Mouse (Mus musculus): ENCODE measurements around the gene Vps13d.

Vps13d gene

GRCm38 (mm10) chr4:145079324-145079723 lies 115.5 kb downstream of the Vps13d start:
- DNase-seq (ENCODE audit: low spot score in 2 of 2) = no peak

GRCm38 (mm10) chr4:145074276-145074675 lies 120.5 kb downstream of the Vps13d start:
- DNase-seq (ENCODE audit: low spot score in 2 of 2) = peak in 1 of 2 experiments; percentile 22

- no peak for DNase-seq (ENCODE audit: low spot score in 2 of 2)
Observed at GRCm38 (mm10) chr4:145073728-145074127, 121.1 kb downstream of the Vps13d start.

- DNase-seq (ENCODE audit: low spot score in 2 of 2) = no peak
Observed at GRCm38 (mm10) chr4:145071942-145072341, 122.9 kb downstream of the Vps13d start.

- no peak for DNase-seq (ENCODE audit: low spot score in 2 of 2)
Observed at GRCm38 (mm10) chr4:145067019-145067680, 127.7 kb downstream of the Vps13d start.

- DNase-seq (ENCODE audit: low spot score in 2 of 2) = no peak
Observed at GRCm38 (mm10) chr4:145066336-145067018, 128.3 kb downstream of the Vps13d start.

GRCm38 (mm10) chr4:145058749-145059442 lies 135.9 kb downstream of the Vps13d start:
- DNase-seq (ENCODE audit: low spot score in 2 of 2) = no peak

GRCm38 (mm10) chr4:145056346-145056745 lies 138.5 kb downstream of the Vps13d start:
- no peak for DNase-seq (ENCODE audit: low spot score in 2 of 2)

GRCm38 (mm10) chr4:145055792-145056191 lies 139.0 kb downstream of the Vps13d start:
- no peak for DNase-seq (ENCODE audit: low spot score in 2 of 2)

GRCm38 (mm10) chr4:145054369-145054768 lies 140.4 kb downstream of the Vps13d start:
- no peak for DNase-seq (ENCODE audit: low spot score in 2 of 2)

GRCm38 (mm10) chr4:145052697-145053096 lies 142.1 kb downstream of the Vps13d start:
- no peak for DNase-seq (ENCODE audit: low spot score in 2 of 2)

GRCm38 (mm10) chr4:145052282-145052681 lies 142.5 kb downstream of the Vps13d start:
- no peak for DNase-seq (ENCODE audit: low spot score in 2 of 2)

GRCm38 (mm10) chr4:145051209-145051969 lies 143.4 kb downstream of the Vps13d start:
- no peak for DNase-seq (ENCODE audit: low spot score in 2 of 2)

- no peak for DNase-seq (ENCODE audit: low spot score in 2 of 2)
Observed at GRCm38 (mm10) chr4:145050518-145051208, 144.1 kb downstream of the Vps13d start.

GRCm38 (mm10) chr4:145047964-145048363 lies 146.8 kb downstream of the Vps13d start:
- DNase-seq (ENCODE audit: low spot score in 2 of 2) = no peak

GRCm38 (mm10) chr4:145046032-145046401 lies 148.8 kb downstream of the Vps13d start:
- no peak for DNase-seq (ENCODE audit: low spot score in 2 of 2)

GRCm38 (mm10) chr4:145045312-145046031 lies 149.3 kb downstream of the Vps13d start:
- DNase-seq (ENCODE audit: low spot score in 2 of 2) = no peak

- DNase-seq (ENCODE audit: low spot score in 2 of 2) = no peak
Observed at GRCm38 (mm10) chr4:145041223-145041870, 153.5 kb downstream of the Vps13d start.

GRCm38 (mm10) chr4:145037631-145038416 lies 157.0 kb downstream of the Vps13d start:
- DNase-seq (ENCODE audit: low spot score in 2 of 2) = no peak
